ENCODE assay signal across 13 mouse cellular contexts in the genomic region with DNA sequence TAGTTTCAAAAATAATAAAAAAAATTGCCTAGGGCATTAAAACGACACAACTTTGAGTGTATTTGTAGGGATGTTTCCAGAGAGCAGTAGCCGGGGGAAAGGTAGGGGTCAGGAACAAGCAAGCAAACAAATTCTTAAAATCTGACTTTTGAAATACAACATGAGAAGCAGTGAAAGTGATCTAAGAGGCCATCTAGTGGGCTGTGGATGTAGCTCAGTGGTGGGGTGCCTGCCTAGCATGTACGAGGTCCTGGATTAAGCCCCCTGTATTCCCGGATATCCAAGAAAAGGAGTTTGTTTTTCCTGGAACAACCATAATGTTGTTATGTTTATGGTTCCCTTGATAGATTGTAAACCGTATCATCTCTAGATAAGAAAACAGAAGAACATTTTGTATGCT. TPM values are rescaled to one million over a fixed set of nuclear protein-coding genes. Genes with fewer than 3 reads are reported as not detected.
DNase-seq lines count a peak whose midpoint lies in the region; ATAC-seq and TF ChIP-seq lines count a peak whose summit lies in the region.
"Had no signal": no experiment of that assay in that cellular context is flagged by ENCODE, and none has a peak within 500 bp of the region (broad histone marks: within the 10 kb centered on the region; RNA-seq: fewer than 3 reads in every experiment).

No protein-coding gene starts in this region.

- TF ChIP-seq CTCF in left cerebral cortex, adult 2 months (IDR thresholded peaks at IDR 0.05): peak; percentile 48
- TF ChIP-seq CTCF in CH12.LX (conservative IDR thresholded peaks at IDR 0.05 in 1 of 2, IDR thresholded peaks at IDR 0.05 in 1 of 2; ENCODE audit: low read depth in 2 of 2, low read length in 2 of 2): peak in 1 of 2 experiments; percentile 56; a peak in 2 of 4 replicates
- peak; percentile 43; the same call in 1 of the 2 replicates for TF ChIP-seq CTCF in brain, embryonic 14.5 days (IDR thresholded peaks at IDR 0.05; ENCODE audit: borderline replicate concordance, extremely low read depth, insufficient read depth, insufficient read length)

- peak; percentile 40 for TF ChIP-seq RAD21 in CH12.LX (IDR thresholded peaks at IDR 0.05; ENCODE audit: low read depth, low read length)

- intact Hi-C loops in left cerebral cortex, adult 2 months (cut with DNase I): loop anchor here (10.0 kb wide), 1 partner anchor 272 kb away; no protein-coding TSS in a partner anchor

- no peak overlapping the region for H3K27ac ChIP-seq in forebrain, embryonic 14.5 days (ENCODE audit: low read depth, low read length)
- no peak overlapping the region for H3K27ac ChIP-seq in forebrain, embryonic 16.5 days (ENCODE audit: low read length)
- H3K27ac ChIP-seq in left cerebral cortex, adult 2 months: no peak overlapping the region
- no peak overlapping the region for H3K27ac ChIP-seq in CH12.LX (ENCODE audit: insufficient read depth, low read depth)

- WGBS in forebrain, embryonic 14.5 days: 47% methylated on average over 5 of the region's 5 CpGs
- WGBS in forebrain, embryonic 16.5 days: 40% methylated on average over 5 of the region's 5 CpGs

- no peak for TF ChIP-seq EP300 in CH12.LX (IDR thresholded peaks at IDR 0.05; ENCODE audit: low read length)

- no peaks in the 10 kb centered on the region for H3K9me3 ChIP-seq in forebrain, embryonic 14.5 days (replicated peaks; ENCODE audit: control insufficient read depth, low read length)
- H3K9me3 ChIP-seq in forebrain, embryonic 16.5 days (ENCODE audit: control insufficient read depth, low read length): no peaks in the 10 kb centered on the region
- no peaks in the 10 kb centered on the region for H3K9me3 ChIP-seq in CH12.LX (replicated peaks; ENCODE audit: low read length)

- H3K27me3 ChIP-seq in forebrain, embryonic 14.5 days (replicated peaks; ENCODE audit: control insufficient read depth, insufficient read depth, low read length): no peaks in the 10 kb centered on the region
- H3K27me3 ChIP-seq in forebrain, embryonic 16.5 days (replicated peaks; ENCODE audit: control insufficient read depth, insufficient read depth, low read length): no peaks in the 10 kb centered on the region
- no peaks in the 10 kb centered on the region for H3K27me3 ChIP-seq in CH12.LX (replicated peaks)
- H3K27me3 ChIP-seq: megakaryocyte, embryonic 14.5 days had no signal

- H3K4me2 ChIP-seq in forebrain, embryonic 14.5 days (ENCODE audit: low read length): no peak overlapping the region
- no peak overlapping the region for H3K4me2 ChIP-seq in forebrain, embryonic 16.5 days (ENCODE audit: low read length)
- H3K4me2 ChIP-seq in CH12.LX (ENCODE audit: insufficient read depth, low read depth, poor library complexity, severe bottlenecking): no peak overlapping the region; the same call in 1 of the 2 replicates
- H3K4me2 ChIP-seq: liver, embryonic 11.5 days had no signal

- peak; percentile 29 for DNase-seq in forebrain, embryonic 14.5 days (ENCODE audit: low spot score)
- DNase-seq in left cerebral cortex, adult 2 months (ENCODE audit: extremely low spot score in 1 of 2, low spot score in 2 of 2): no peak
- DNase-seq in left cerebral cortex, adult 9 months (ENCODE audit: low spot score in 2 of 2): no peak
- DNase-seq in CH12.LX (ENCODE audit: extremely low read depth): no peak
- DNase-seq in brain, embryonic 14.5 days (ENCODE audit: low read depth): peak; percentile 29
- no peak for DNase-seq in right cerebral cortex, postnatal 36 days (ENCODE audit: low spot score in 2 of 2)
- DNase-seq: cerebellum, adult 9-10 months; heart, postnatal 10 days had no signal

- in situ Hi-C loops in CH12.LX (cut with MboI; ENCODE audit: low pct_ligation_motif_present, low pct_unique_long_range_greater_than_20kb, low sequenced_read_pairs): loop anchor here (10.0 to 25.0 kb wide), 2 partner anchors 82 to 144 kb away; no protein-coding TSS in a partner anchor

- ATAC-seq in forebrain, embryonic 14.5 days: no peak
- ATAC-seq in forebrain, embryonic 16.5 days: no peak
- no peak for ATAC-seq in granulocyte monocyte progenitor cell, adult 5-6 weeks (replicated peaks; ENCODE audit: poor library complexity, severe bottlenecking)

- no peaks in the 10 kb centered on the region for H3K36me3 ChIP-seq in forebrain, embryonic 14.5 days (ENCODE audit: control insufficient read depth, insufficient read depth, low read length)
- H3K36me3 ChIP-seq in forebrain, embryonic 16.5 days (ENCODE audit: control insufficient read depth, insufficient read depth): no peaks in the 10 kb centered on the region
- no peaks in the 10 kb centered on the region for H3K36me3 ChIP-seq in CH12.LX (replicated peaks in 1 of 2; ENCODE audit: control insufficient read depth in 1 of 2, insufficient read depth in 1 of 2, low read length in 1 of 2)

- no peak overlapping the region for H3K9ac ChIP-seq in forebrain, embryonic 14.5 days (ENCODE audit: low read length)
- no peak overlapping the region for H3K9ac ChIP-seq in forebrain, embryonic 16.5 days (replicated peaks; ENCODE audit: low read depth, low read length)
- H3K9ac ChIP-seq in CH12.LX (ENCODE audit: insufficient read depth, low read depth): no peak overlapping the region

- TF ChIP-seq POLR2A in CH12.LX (IDR thresholded peaks at IDR 0.05; ENCODE audit: low read depth, low read length): no peak
- TF ChIP-seq POLR2A in brain, embryonic 14.5 days (IDR thresholded peaks at IDR 0.05; ENCODE audit: borderline replicate concordance, extremely low read depth, insufficient read depth, insufficient read length, poor library complexity, severe bottlenecking): no peak

- no peak overlapping the region for H3K4me3 ChIP-seq in forebrain, embryonic 14.5 days (ENCODE audit: low read depth, low read length)
- H3K4me3 ChIP-seq in forebrain, embryonic 16.5 days (replicated peaks; ENCODE audit: low read length): no peak overlapping the region
- H3K4me3 ChIP-seq in left cerebral cortex, adult 2 months: no peak overlapping the region
- H3K4me3 ChIP-seq in CH12.LX (replicated peaks in 1 of 3; ENCODE audit: low read depth in 2 of 3, low read length in 2 of 3, poor library complexity in 1 of 3): no peak overlapping the region
- H3K4me3 ChIP-seq: megakaryocyte, embryonic 14.5 days; myocyte had no signal

- dilution Hi-C loops in CH12.LX (cut with MboI; ENCODE audit: extremely low pct_ligation_motif_present, extremely low pct_unique_long_range_greater_than_20kb, low sequenced_read_pairs): no loop called here

- peaks cover 11% of the 10 kb centered on the region for H3K79me2 ChIP-seq in CH12.LX (replicated peaks; ENCODE audit: control insufficient read depth, extremely low read depth, insufficient read depth, poor library complexity, severe bottlenecking)

- H3K4me1 ChIP-seq in forebrain, embryonic 14.5 days (ENCODE audit: control insufficient read depth, insufficient read depth, low read length): no peaks in the 10 kb centered on the region
- no peaks in the 10 kb centered on the region for H3K4me1 ChIP-seq in forebrain, embryonic 16.5 days (replicated peaks; ENCODE audit: control insufficient read depth, insufficient read depth, low read length)
- no peaks in the 10 kb centered on the region for H3K4me1 ChIP-seq in CH12.LX (ENCODE audit: control insufficient read depth in 1 of 2, insufficient read depth in 2 of 2)

TF ChIP-seq in CH12.LX, 34 proteins besides CTCF, POLR2A, EP300 and RAD21:
- TF ChIP-seq E2F4 (IDR thresholded peaks at IDR 0.05; ENCODE audit: insufficient replicate concordance, low read depth, low read length): no peak
- no peak for TF ChIP-seq MYC (IDR thresholded peaks at IDR 0.05; ENCODE audit: low read depth, low read length)
- peak; percentile 47 for TF ChIP-seq SMC3 (IDR thresholded peaks at IDR 0.05; ENCODE audit: low read depth, low read length)
TF ChIP-seq in CH12.LX: peak in this region for 1.

RNA-seq across cellular contexts. Expression of gene Nkrf, which starts 3.8 kb away (rescaled TPM):
- polyA plus RNA-seq in forebrain, embryonic 14.5 days (2014; fragmentation: Nextera tagmentation; extraction: Ambion mirVana): 13.1 and 16.3 TPM in 2 replicates
- 13.9 and 15.3 TPM in 2 replicates for polyA plus RNA-seq in forebrain, embryonic 16.5 days (2015; fragmentation: Nextera tagmentation; extraction: Ambion mirVana)
- 10 to 100 TPM; 34.8 to 34.9 TPM for total RNA-seq in left cerebral cortex, adult 2 months (2021)
- total RNA-seq in CH12.LX (2012; rRNA removed) (7.0 and 10.1 TPM in 2 replicates), CH12.LX (2014; rRNA removed) (19.5 and 22.5 TPM in 2 replicates)
- polyA plus RNA-seq in CH12.LX (2012; ENCODE audit: insufficient read length, low read depth): 18.8 and 19.7 TPM in 2 replicates
- polyA plus RNA-seq in brain, embryonic 14.5 days (2012; rRNA removed): 9.4 and 15.1 TPM in 2 replicates
- total RNA-seq in granulocyte monocyte progenitor cell, adult 5-6 weeks (2014; fragmentation: Nextera tagmentation): 17.9 and 19.6 TPM in 2 replicates
- 12.9 and 14.1 TPM in 2 replicates for total RNA-seq in granulocyte monocyte progenitor cell, adult 5-6 weeks (2017)

RNA-seq across cellular contexts. Expression of gene C330007P06Rik, which starts 32.6 kb away (rescaled TPM):
- polyA plus RNA-seq in forebrain, embryonic 14.5 days (2014; fragmentation: Nextera tagmentation; extraction: Ambion mirVana): 23.9 and 24.5 TPM in 2 replicates
- polyA plus RNA-seq in forebrain, embryonic 16.5 days (2015; fragmentation: Nextera tagmentation; extraction: Ambion mirVana): 25.2 and 30.8 TPM in 2 replicates
- 10 to 100 TPM; 36.6 to 37.7 TPM for total RNA-seq in left cerebral cortex, adult 2 months (2021)
- total RNA-seq in CH12.LX (2012; rRNA removed) (18.6 and 26.7 TPM in 2 replicates), CH12.LX (2014; rRNA removed) (61.2 and 70.3 TPM in 2 replicates)
- polyA plus RNA-seq in CH12.LX (2012; ENCODE audit: insufficient read length, low read depth): 47.9 and 53.0 TPM in 2 replicates
- 11.5 and 14.7 TPM in 2 replicates for polyA plus RNA-seq in brain, embryonic 14.5 days (2012; rRNA removed)
- total RNA-seq in granulocyte monocyte progenitor cell, adult 5-6 weeks (2014; fragmentation: Nextera tagmentation): 26.3 and 26.8 TPM in 2 replicates
- total RNA-seq in granulocyte monocyte progenitor cell, adult 5-6 weeks (2017): 70.1 and 71.1 TPM in 2 replicates

RNA-seq across cellular contexts. Expression of gene Ube2a, which starts 32.8 kb away (rescaled TPM):
- 130 and 144 TPM in 2 replicates for polyA plus RNA-seq in forebrain, embryonic 14.5 days (2014; fragmentation: Nextera tagmentation; extraction: Ambion mirVana)
- polyA plus RNA-seq in forebrain, embryonic 16.5 days (2015; fragmentation: Nextera tagmentation; extraction: Ambion mirVana): 109 and 112 TPM in 2 replicates
- total RNA-seq in left cerebral cortex, adult 2 months (2021): 10 to 100 TPM; 42.3 to 44.0 TPM
- total RNA-seq in CH12.LX (2012; rRNA removed) (30.7 and 48.7 TPM in 2 replicates), CH12.LX (2014; rRNA removed) (90.4 and 96.7 TPM in 2 replicates)
- polyA plus RNA-seq in CH12.LX (2012; ENCODE audit: insufficient read length, low read depth): 96.6 and 141 TPM in 2 replicates
- 41.7 and 43.8 TPM in 2 replicates for polyA plus RNA-seq in brain, embryonic 14.5 days (2012; rRNA removed)
- 108 and 126 TPM in 2 replicates for total RNA-seq in granulocyte monocyte progenitor cell, adult 5-6 weeks (2014; fragmentation: Nextera tagmentation)
- 12.7 and 28.0 TPM in 2 replicates for total RNA-seq in granulocyte monocyte progenitor cell, adult 5-6 weeks (2017)

Comparison
In these comparisons a context has a peak if more than half of its experiments do, and no peak if none do; other contexts are left out.
1. DNase-seq: peak in forebrain, embryonic 14.5 days (single experiment) and brain, embryonic 14.5 days (single experiment); none in left cerebral cortex, adult 2 months (0 of 2), left cerebral cortex, adult 9 months (0 of 2), CH12.LX (single experiment) and right cerebral cortex, postnatal 36 days (0 of 2).